Mouse (Mus musculus) kidney, embryonic 16.5 days (tissue): ENCODE measurements around the gene Snrpf. TPM values are rescaled to one million over a fixed set of nuclear protein-coding genes. Genes with fewer than 3 reads are reported as not detected.

ENCODE experiments used
- ATAC-seq: fragments of 200-750 bp; cut with Nextera tagmentation; 2 replicates; pipeline ENCODE4 v1.8.0; 2017; ENCODE audit warnings: moderate TSS enrichment; ENCODE audit not compliant: low FRiP score, low TSS enrichment
- H3K27ac ChIP-seq: fragments of 300-500 bp; sonication (generic); 2 replicates; pipeline ENCODE4 v1.5.1; 2014; ENCODE audit warnings: low read length
- H3K27me3 ChIP-seq: fragments of 300-500 bp; sonication (generic); 2 replicates; pipeline ENCODE4 v1.6.1; 2014; ENCODE audit warnings: low read length, control low read depth, mixed read lengths; ENCODE audit not compliant: insufficient read depth
- H3K36me3 ChIP-seq: fragments of 300-500 bp; sonication (generic); 2 replicates; pipeline ENCODE4 v1.6.1; 2014; ENCODE audit warnings: low read length, control low read depth, mixed read lengths; ENCODE audit not compliant: insufficient read depth
- H3K4me1 ChIP-seq: fragments of 300-500 bp; sonication (generic); 2 replicates; pipeline ENCODE4 v1.6.1; 2014; ENCODE audit warnings: low read length, control low read depth, mixed read lengths; ENCODE audit not compliant: insufficient read depth
- H3K4me2 ChIP-seq: fragments of 300-500 bp; sonication (generic); replicated peaks from 2 replicates; pipeline ENCODE4 v1.6.1; 2014; ENCODE audit warnings: low read depth, low read length
- H3K4me3 ChIP-seq: fragments of 300-500 bp; sonication (generic); 2 replicates; pipeline ENCODE4 v1.5.1; 2014; ENCODE audit warnings: mild to moderate bottlenecking, low read length
- H3K9ac ChIP-seq: fragments of 300-500 bp; sonication (generic); replicated peaks from 2 replicates; pipeline ENCODE4 v1.6.1; 2014; ENCODE audit warnings: low read length
- H3K9me3 ChIP-seq: fragments of 300-500 bp; sonication (generic); 2 replicates; pipeline ENCODE4 v1.6.1; 2016; ENCODE audit warnings: low read length, control low read depth
- WGBS: fragments of 180-500 bp; shearing (Covaris S2); extraction: QIAGEN DNeasy Blood & Tissue Kit; methylation state at CpG from one replicate; pipeline ENCODE4 v1.1.7; 2014; 5-methylcytosine and 5-hydroxymethylcytosine counted together
- polyA plus RNA-seq: library from polyadenylated mRNA; unstranded; fragments of >200 nt; fragmentation: Nextera tagmentation; extraction: Ambion mirVana; gene quantifications from 2 replicates; pipeline ENCODE4 v1.2.1, GENCODE M21; 2015

Snrpf gene
- polyA plus RNA-seq, 1 experiment from 2014 or later, result 114 TPM

- H3K9ac ChIP-seq, result no peak overlapping the region
- no peak overlapping the region for H3K27ac ChIP-seq
- H3K4me1 ChIP-seq, result no peaks in the 10 kb centered on the region
- no peak overlapping the region for H3K4me2 ChIP-seq
- H3K4me3 ChIP-seq, result no peak overlapping the region
- peaks cover 10% of the 10 kb centered on the region for H3K9me3 ChIP-seq
- ATAC-seq, result no peak
- H3K27me3 ChIP-seq, result no peaks in the 10 kb centered on the region
- no peaks in the 10 kb centered on the region for H3K36me3 ChIP-seq
- 50% methylated on average over 18 of the region's 18 CpGs for WGBS
Observed at GRCm38 (mm10) chr10:93611419-93612007, 22.0 kb upstream of the Snrpf start.

DNA sequence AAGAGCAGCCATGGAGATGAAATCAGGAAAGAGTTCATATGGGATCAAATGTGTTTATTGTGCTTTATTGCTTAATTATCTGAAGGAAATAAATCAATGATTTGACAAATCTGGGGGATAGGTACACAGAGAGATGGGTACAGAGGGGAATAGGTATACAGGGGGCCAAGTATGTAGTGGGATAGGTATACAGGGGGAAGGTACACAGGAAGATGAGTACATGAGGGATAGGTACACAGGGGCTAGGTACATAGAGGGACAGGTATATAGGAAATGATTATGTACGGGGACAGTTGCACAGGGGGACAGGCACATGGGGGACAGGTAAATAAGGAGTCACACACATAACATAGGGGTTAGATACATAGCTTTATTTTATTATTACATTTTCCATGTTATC, 21.4 kb upstream of the Snrpf start:
- ATAC-seq, result no peak
- WGBS, result 100% methylated on average over 1 of the region's 1 CpGs
- Histone ChIP-seq H3K4me2 (no peak overlapping the region), H3K9ac (no peak overlapping the region), H3K4me1 (no peaks in the 10 kb centered on the region), H3K36me3 (no peaks in the 10 kb centered on the region), H3K27me3 (no peaks in the 10 kb centered on the region), H3K4me3 (no peak overlapping the region), H3K9me3 (peaks cover 10% of the 10 kb centered on the region), H3K27ac (no peak overlapping the region)

DNA sequence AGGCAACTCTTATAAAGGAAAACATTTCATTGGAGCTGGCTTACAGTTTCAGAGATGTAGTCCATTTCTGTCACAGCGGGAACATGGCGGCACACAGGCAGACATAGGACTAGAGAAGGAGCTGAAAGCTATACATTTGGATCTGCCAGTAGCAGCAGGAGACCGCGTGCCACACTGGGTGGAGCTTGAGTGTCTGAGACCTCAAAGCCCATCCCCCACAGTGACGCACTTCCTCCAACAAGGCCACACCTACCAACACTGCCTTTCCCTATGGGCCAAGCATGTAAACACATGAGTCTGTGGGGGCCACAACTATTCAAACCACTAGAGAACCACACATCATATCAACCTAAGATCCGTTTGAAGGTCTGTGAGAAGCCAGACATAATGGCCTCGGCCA, 19.7 kb upstream of the Snrpf start:
- H3K27me3 ChIP-seq, result no peaks in the 10 kb centered on the region
- ATAC-seq, result no peak
- no peak overlapping the region for H3K4me2 ChIP-seq
- no peak overlapping the region for H3K27ac ChIP-seq
- H3K4me3 ChIP-seq, result no peak overlapping the region
- H3K36me3 ChIP-seq, result no peaks in the 10 kb centered on the region
- H3K4me1 ChIP-seq, result no peaks in the 10 kb centered on the region
- 91% methylated on average over 7 of the region's 7 CpGs for WGBS
- peaks cover 10% of the 10 kb centered on the region for H3K9me3 ChIP-seq
- no peak overlapping the region for H3K9ac ChIP-seq

DNA sequence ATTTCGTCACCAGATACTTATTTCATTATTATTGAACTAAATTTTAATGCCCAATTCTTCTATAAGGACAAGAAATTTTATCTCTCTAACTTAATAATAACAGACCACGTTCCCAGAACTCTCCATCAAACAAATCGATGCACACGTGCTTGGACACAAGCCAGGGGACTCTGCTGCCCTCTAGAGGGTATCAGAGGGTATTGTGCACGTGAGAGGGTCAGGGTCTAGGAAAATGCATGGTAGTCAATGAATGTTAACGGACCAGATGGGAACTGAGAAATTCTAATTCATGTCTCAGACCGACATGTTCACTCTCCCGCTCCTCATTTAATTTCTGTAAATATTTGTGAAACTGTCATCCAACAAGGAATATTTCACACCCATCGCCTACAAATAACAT, 18.5 kb upstream of the Snrpf start:
- WGBS, result 66% methylated on average over 9 of the region's 9 CpGs
- Histone ChIP-seq H3K36me3 (no peaks in the 10 kb centered on the region), H3K27me3 (no peaks in the 10 kb centered on the region), H3K4me3 (no peak overlapping the region), H3K27ac (no peak overlapping the region), H3K4me1 (no peaks in the 10 kb centered on the region), H3K9me3 (peaks cover 10% of the 10 kb centered on the region), H3K9ac (no peak overlapping the region), H3K4me2 (no peak overlapping the region)
- no peak for ATAC-seq

GRCm38 (mm10) chr10:93606326-93606725, 16.8 kb upstream of the Snrpf start:
- Histone ChIP-seq H3K36me3 (no peaks in the 10 kb centered on the region), H3K27me3 (no peaks in the 10 kb centered on the region), H3K4me1 (no peaks in the 10 kb centered on the region), H3K27ac (no peak overlapping the region), H3K9me3 (peaks cover 10% of the 10 kb centered on the region), H3K4me2 (no peak overlapping the region), H3K9ac (no peak overlapping the region), H3K4me3 (no peak overlapping the region)
- WGBS, result 94% methylated on average over 9 of the region's 9 CpGs
- ATAC-seq, result no peak

- Histone ChIP-seq H3K4me2 (no peak overlapping the region), H3K4me3 (no peak overlapping the region), H3K9ac (no peak overlapping the region), H3K27ac (no peak overlapping the region), H3K9me3 (no peaks in the 10 kb centered on the region), H3K27me3 (no peaks in the 10 kb centered on the region), H3K36me3 (no peaks in the 10 kb centered on the region), H3K4me1 (no peaks in the 10 kb centered on the region)
- 88% methylated on average over 1 of the region's 1 CpGs for WGBS
- no peak for ATAC-seq
Observed at GRCm38 (mm10) chr10:93603256-93603655, 13.8 kb upstream of the Snrpf start.

- Histone ChIP-seq H3K4me3 (no peak overlapping the region), H3K27ac (no peak overlapping the region), H3K9me3 (no peaks in the 10 kb centered on the region), H3K4me1 (no peaks in the 10 kb centered on the region), H3K36me3 (no peaks in the 10 kb centered on the region), H3K4me2 (no peak overlapping the region), H3K9ac (no peak overlapping the region), H3K27me3 (no peaks in the 10 kb centered on the region)
- ATAC-seq, result no peak
- WGBS, result 88% methylated on average over 5 of the region's 5 CpGs
Observed at GRCm38 (mm10) chr10:93602309-93602708, 12.8 kb upstream of the Snrpf start.

DNA sequence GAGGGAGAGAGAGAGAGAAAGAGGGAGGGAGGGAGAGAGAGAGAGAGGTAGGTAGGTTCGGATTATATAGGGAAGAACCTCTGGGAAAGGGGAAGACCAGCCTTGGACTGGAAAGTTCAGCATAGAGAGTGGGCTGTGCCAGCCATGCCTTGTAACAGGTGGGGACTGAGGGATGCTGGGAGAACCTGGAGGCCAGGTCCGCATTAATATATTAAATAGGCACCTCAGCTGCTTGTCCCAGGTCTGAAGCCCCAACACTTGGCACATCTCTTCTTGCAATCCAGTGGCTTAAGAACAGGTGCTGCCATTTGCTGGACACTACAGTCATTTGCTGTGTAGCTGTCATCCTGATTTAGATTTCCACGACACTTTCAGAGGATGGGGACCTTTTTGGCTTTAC, 7.1 kb upstream of the Snrpf start:
- no peak overlapping the region for H3K4me3 ChIP-seq
- no peak overlapping the region for H3K9ac ChIP-seq
- 74% methylated on average over 3 of the region's 3 CpGs for WGBS
- H3K27me3 ChIP-seq, result no peaks in the 10 kb centered on the region
- no peak overlapping the region for H3K4me2 ChIP-seq
- H3K27ac ChIP-seq, result no peak overlapping the region
- H3K9me3 ChIP-seq, result no peaks in the 10 kb centered on the region
- no peaks in the 10 kb centered on the region for H3K36me3 ChIP-seq
- H3K4me1 ChIP-seq, result no peaks in the 10 kb centered on the region
- ATAC-seq, result no peak

DNA sequence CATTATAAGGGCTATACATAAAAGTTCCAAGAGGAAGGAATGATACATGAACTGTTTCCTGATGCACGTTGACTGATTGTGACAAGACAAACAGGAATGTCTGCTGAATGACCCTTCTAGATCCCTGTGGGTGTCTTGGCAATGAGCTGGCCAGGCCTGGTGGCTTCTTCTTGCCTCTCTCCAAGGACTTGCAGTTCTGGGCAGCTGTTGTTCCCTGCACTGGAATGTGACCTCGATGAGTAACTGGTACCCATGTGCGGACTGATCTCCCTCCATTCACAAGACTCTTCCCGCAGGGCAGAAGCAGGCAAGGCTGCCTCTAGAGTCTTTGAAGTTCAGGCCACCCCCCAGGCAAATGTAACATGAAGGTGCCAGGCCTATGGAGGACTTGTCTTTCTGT, 6.3 kb upstream of the Snrpf start:
- Histone ChIP-seq H3K4me2 (no peak overlapping the region), H3K27me3 (no peaks in the 10 kb centered on the region), H3K4me3 (no peak overlapping the region), H3K9me3 (no peaks in the 10 kb centered on the region), H3K9ac (no peak overlapping the region), H3K4me1 (no peaks in the 10 kb centered on the region), H3K27ac (no peak overlapping the region), H3K36me3 (no peaks in the 10 kb centered on the region)
- ATAC-seq, result no peak
- WGBS, result 56% methylated on average over 4 of the region's 4 CpGs

- peak overlapping the region; percentile 68 for H3K9ac ChIP-seq
- no peaks in the 10 kb centered on the region for H3K36me3 ChIP-seq
- H3K27me3 ChIP-seq, result no peaks in the 10 kb centered on the region
- H3K4me1 ChIP-seq, result 0 out of 2 replicates have a peak, but pooled peaks cover 3% of the 10 kb centered on the region
- H3K9me3 ChIP-seq, result no peaks in the 10 kb centered on the region
- H3K4me2 ChIP-seq, result peak overlapping the region; percentile 66
- WGBS, result 2% methylated on average over 22 of the region's 22 CpGs
- H3K27ac ChIP-seq, result no peak overlapping the region
- H3K4me3 ChIP-seq, result peak overlapping the region; percentile 42
- ATAC-seq, result peak; percentile 36; the same call in 1 of the 2 replicates
Observed at GRCm38 (mm10) chr10:93594022-93594482, 4.5 kb upstream of the Snrpf start.
